Mouse (Mus musculus) adipocyte (in vitro differentiated cells): ENCODE data around the gene Plcb4.
A peak's percentile ranks its signal among the peaks of the same experiment; 100 is the strongest.

ENCODE experiments used
- DNase-seq: peaks from one replicate; pipeline ENCODE4 v3.0.0-alpha.2; 2016; ENCODE audit warnings: low spot score

The Plcb4 gene

GRCm38 (mm10) chr2:135856826-135857225, 198.0 kb downstream of the Plcb4 start:
- no peak for DNase-seq

GRCm38 (mm10) chr2:135861531-135862488, 203.0 kb downstream of the Plcb4 start:
- peak; percentile 43 for DNase-seq

- no peak for DNase-seq
Measured at GRCm38 (mm10) chr2:135862489-135863390, 203.9 kb downstream of the Plcb4 start.

- DNase-seq = peak; percentile 76
Measured at GRCm38 (mm10) chr2:135863391-135864076, 204.7 kb downstream of the Plcb4 start.

- no peak for DNase-seq
Measured at GRCm38 (mm10) chr2:135866421-135866820, 207.6 kb downstream of the Plcb4 start.

GRCm38 (mm10) chr2:135866838-135867237, 208.0 kb downstream of the Plcb4 start:
- DNase-seq = no peak

GRCm38 (mm10) chr2:135869637-135870036, 210.8 kb downstream of the Plcb4 start:
- DNase-seq = peak; percentile 62

- DNase-seq = peak; percentile 41
Measured at GRCm38 (mm10) chr2:135873146-135873545, 214.3 kb downstream of the Plcb4 start.

- peak; percentile 47 for DNase-seq
Measured at GRCm38 (mm10) chr2:135873761-135874160, 214.9 kb downstream of the Plcb4 start.

GRCm38 (mm10) chr2:135875549-135875948, 216.7 kb downstream of the Plcb4 start:
- DNase-seq = peak; percentile 56

- no peak for DNase-seq
Measured at GRCm38 (mm10) chr2:135879356-135879755, 220.5 kb downstream of the Plcb4 start.

- no peak for DNase-seq
Measured at GRCm38 (mm10) chr2:135880269-135880760, 221.5 kb downstream of the Plcb4 start.

GRCm38 (mm10) chr2:135883359-135883758, 224.5 kb downstream of the Plcb4 start:
- no peak for DNase-seq

- no peak for DNase-seq
Measured at GRCm38 (mm10) chr2:135884534-135885180, 225.8 kb downstream of the Plcb4 start.

- DNase-seq = peak; percentile 63
Measured at GRCm38 (mm10) chr2:135885607-135886006, 226.8 kb downstream of the Plcb4 start.

- DNase-seq = no peak
Measured at GRCm38 (mm10) chr2:135886081-135886679, 227.4 kb downstream of the Plcb4 start.

GRCm38 (mm10) chr2:135887805-135888204, 229.0 kb downstream of the Plcb4 start:
- DNase-seq = no peak

- DNase-seq = peak; percentile 89
Measured at GRCm38 (mm10) chr2:135888206-135888605, 229.4 kb downstream of the Plcb4 start.

GRCm38 (mm10) chr2:135888767-135889166, 230.0 kb downstream of the Plcb4 start:
- DNase-seq = no peak

- no peak for DNase-seq
Measured at GRCm38 (mm10) chr2:135890083-135890482, 231.3 kb downstream of the Plcb4 start.

GRCm38 (mm10) chr2:135891097-135891496, 232.3 kb downstream of the Plcb4 start:
- no peak for DNase-seq
